In genomic region chr1:18463218-18463617, GRCm38 (mm10) we compare ENCODE assay signal across 21 mouse cellular contexts.
DNase-seq lines count a peak whose midpoint lies in the region; ATAC-seq lines count a peak whose summit lies in the region.
"Had no signal": no experiment of that assay in that cellular context is flagged by ENCODE, and none has a peak within 500 bp of the region (broad histone marks: within the 10 kb centered on the region; RNA-seq: fewer than 3 reads in every experiment).

No protein-coding gene starts in this region.

- no peaks in the 10 kb centered on the region for H3K9me3 ChIP-seq in hindbrain, embryonic 12.5 days (replicated peaks)
- H3K9me3 ChIP-seq in midbrain, embryonic 12.5 days = no peaks in the 10 kb centered on the region
- H3K9me3 ChIP-seq: megakaryocyte, embryonic 14.5 days had no signal

- H3K4me1 ChIP-seq in hindbrain, embryonic 12.5 days = 0 out of 2 replicates have a peak, but pooled peaks cover 8% of the 10 kb centered on the region
- H3K4me1 ChIP-seq in midbrain, embryonic 12.5 days = 0 out of 2 replicates have a peak, but pooled peaks cover 6% of the 10 kb centered on the region
- H3K4me1 ChIP-seq: megakaryocyte, embryonic 14.5 days had no signal

- H3K27me3 ChIP-seq in hindbrain, embryonic 12.5 days = no peaks in the 10 kb centered on the region
- no peaks in the 10 kb centered on the region for H3K27me3 ChIP-seq in midbrain, embryonic 12.5 days
- H3K27me3 ChIP-seq: megakaryocyte, embryonic 14.5 days; Patski had no signal

- H3K9ac ChIP-seq in hindbrain, embryonic 12.5 days = no peak overlapping the region
- H3K9ac ChIP-seq in midbrain, embryonic 12.5 days (replicated peaks) = no peak overlapping the region
- H3K9ac ChIP-seq: lung, embryonic 14.5 days had no signal

- ATAC-seq in hindbrain, embryonic 12.5 days (ENCODE audit: low FRiP score) = peak; percentile 86
- ATAC-seq in midbrain, embryonic 12.5 days (ENCODE audit: low FRiP score, low read depth) = peak; percentile 87
- ATAC-seq: intestine, postnatal 0 days; Patski had no signal

- H3K4me3 ChIP-seq in hindbrain, embryonic 12.5 days = no peak overlapping the region
- H3K4me3 ChIP-seq in midbrain, embryonic 12.5 days = no peak overlapping the region
- H3K4me3 ChIP-seq: erythroblast, embryonic 14.5 days; megakaryocyte, embryonic 14.5 days had no signal

- no peak overlapping the region; the same call in 1 of the 2 replicates for H3K27ac ChIP-seq in hindbrain, embryonic 12.5 days
- peak overlapping the region; percentile 52 for H3K27ac ChIP-seq in midbrain, embryonic 12.5 days (replicated peaks)

- DNase-seq in left cerebral cortex, postnatal 4 days = peak; percentile 17
- no peak for DNase-seq in left cerebral cortex, adult 18-20 months (ENCODE audit: low spot score in 2 of 2)
- peak; percentile 24 for DNase-seq in retina, postnatal 1 day
- DNase-seq in testis, postnatal 14 days (ENCODE audit: low spot score) = no peak
- no peak for DNase-seq in frontal cortex, postnatal 10 days (ENCODE audit: low spot score in 2 of 2)
- no peak for DNase-seq in spleen, postnatal 10 days (ENCODE audit: low spot score in 2 of 2)
- DNase-seq: B cell, adult 2 months; cerebellum, adult 11-12 months; gastrocnemius, postnatal 36 days; heart, postnatal 36 days; kidney, postnatal 25 days; lung, embryonic 14.5 days; thymus, adult 18-20 months had no signal

- no peak overlapping the region for H3K4me2 ChIP-seq in hindbrain, embryonic 12.5 days (replicated peaks)
- no peak overlapping the region for H3K4me2 ChIP-seq in midbrain, embryonic 12.5 days (replicated peaks)
- H3K4me2 ChIP-seq: heart, embryonic 11.5 days; liver, embryonic 11.5 days; lung, embryonic 14.5 days had no signal

- WGBS in hindbrain, embryonic 12.5 days = 15% methylated on average over 1 of the region's 1 CpGs
- 8% methylated on average over 1 of the region's 1 CpGs for WGBS in midbrain, embryonic 12.5 days

- intact Hi-C loops in left cerebral cortex, postnatal 4 days (cut with DNase I) = no loop called here

- no peaks in the 10 kb centered on the region for H3K36me3 ChIP-seq in hindbrain, embryonic 12.5 days
- no peaks in the 10 kb centered on the region for H3K36me3 ChIP-seq in midbrain, embryonic 12.5 days

Comparison
In these comparisons a context has a peak if more than half of its experiments do, and no peak if none do; other contexts are left out.
1. DNase-seq: peak in left cerebral cortex, postnatal 4 days (single experiment) and retina, postnatal 1 day (single experiment); none in left cerebral cortex, adult 18-20 months (0 of 2), testis, postnatal 14 days (single experiment), frontal cortex, postnatal 10 days (0 of 2) and spleen, postnatal 10 days (0 of 2).